Mouse (Mus musculus): ENCODE data around the gene Tenm4. TPM values are rescaled to one million over a fixed set of nuclear protein-coding genes. Genes with fewer than 3 reads are reported as not detected.

The Tenm4 gene
- total RNA-seq, 2 experiments from 2014 or later = 0.13 to 0.73 TPM

GRCm38 (mm10) chr7:96524486-96525205 lies 353.6 kb downstream of the Tenm4 start:
- no peak for DNase-seq
- Histone ChIP-seq H3K27ac (no peak overlapping the region), H3K4me3 (no peak overlapping the region)
- intact Hi-C loops (cut with DNase I) = no loop called here
- no peak for TF ChIP-seq CTCF (IDR thresholded peaks at IDR 0.05)

- no peak for TF ChIP-seq CTCF (IDR thresholded peaks at IDR 0.05)
- H3K27ac ChIP-seq = no peak overlapping the region
- DNase-seq = no peak
- no peak overlapping the region for H3K4me3 ChIP-seq
- intact Hi-C loops (cut with DNase I) = no loop called here
These were observed 354.3 kb downstream of the Tenm4 start for GRCm38 (mm10) chr7:96525344-96525743.

GRCm38 (mm10) chr7:96530571-96531426 lies 359.8 kb downstream of the Tenm4 start:
- no peak for DNase-seq
- intact Hi-C loops (cut with DNase I) = no loop called here
- Histone ChIP-seq H3K27ac (no peak overlapping the region), H3K4me3 (no peak overlapping the region)
- TF ChIP-seq CTCF (IDR thresholded peaks at IDR 0.05) = no peak

GRCm38 (mm10) chr7:96531954-96532737 lies 361.1 kb downstream of the Tenm4 start:
- Histone ChIP-seq H3K27ac (no peak overlapping the region), H3K4me3 (no peak overlapping the region)
- no peak for DNase-seq
- no peak for TF ChIP-seq CTCF (IDR thresholded peaks at IDR 0.05)
- intact Hi-C loops (cut with DNase I) = no loop called here

GRCm38 (mm10) chr7:96532804-96533400 lies 361.9 kb downstream of the Tenm4 start:
- Histone ChIP-seq H3K27ac (no peak overlapping the region), H3K4me3 (no peak overlapping the region)
- no peak for TF ChIP-seq CTCF (IDR thresholded peaks at IDR 0.05)
- no peak for DNase-seq
- intact Hi-C loops (cut with DNase I) = no loop called here

- DNase-seq = no peak
- no peak overlapping the region for H3K4me3 ChIP-seq
- TF ChIP-seq CTCF (IDR thresholded peaks at IDR 0.05) = no peak
- intact Hi-C loops (cut with DNase I) = no loop called here
- no peak overlapping the region for H3K27ac ChIP-seq
These were observed 365.4 kb downstream of the Tenm4 start for GRCm38 (mm10) chr7:96536313-96536880.

GRCm38 (mm10) chr7:96539248-96540034 lies 368.4 kb downstream of the Tenm4 start:
- no peak for TF ChIP-seq CTCF (IDR thresholded peaks at IDR 0.05)
- intact Hi-C loops (cut with DNase I) = no loop called here
- Histone ChIP-seq H3K27ac (no peak overlapping the region), H3K4me3 (no peak overlapping the region)
- DNase-seq = no peak

- H3K4me3 ChIP-seq = no peak overlapping the region
- no peak overlapping the region for H3K27ac ChIP-seq
- intact Hi-C loops (cut with DNase I) = no loop called here
- no peak for DNase-seq
- TF ChIP-seq CTCF (IDR thresholded peaks at IDR 0.05) = no peak
These were observed 369.5 kb downstream of the Tenm4 start for GRCm38 (mm10) chr7:96540458-96541096.

- DNase-seq = no peak
- H3K4me3 ChIP-seq = no peak overlapping the region
- TF ChIP-seq CTCF (IDR thresholded peaks at IDR 0.05) = no peak
- no peak overlapping the region for H3K27ac ChIP-seq
- intact Hi-C loops (cut with DNase I) = no loop called here
These were observed 374.9 kb downstream of the Tenm4 start for GRCm38 (mm10) chr7:96545979-96546378.

- intact Hi-C loops (cut with DNase I) = loop anchor here (5.0 kb wide), 1 partner anchor 400 kb away; no protein-coding TSS in a partner anchor
- no peak for DNase-seq
- H3K27ac ChIP-seq = no peak overlapping the region
- no peak overlapping the region for H3K4me3 ChIP-seq
- TF ChIP-seq CTCF (IDR thresholded peaks at IDR 0.05) = no peak
These were observed 380.8 kb downstream of the Tenm4 start for GRCm38 (mm10) chr7:96551809-96552208.
